Mouse (Mus musculus) stomach, postnatal 0 days (tissue): ENCODE measurements at regions not wholly inside any gene's neighbourhood (a gene's known extent, or its start where the extent isn't known, plus 50 kb on each side); places are given as distances from the start of the nearest gene placed in this dataset.

ENCODE experiments used
- ATAC-seq: fragments of 200-750 bp; cut with Nextera tagmentation; 2 replicates; pipeline ENCODE4 v1.8.0; 2017; ENCODE audit not compliant: low FRiP score, low TSS enrichment
- DNase-seq: peaks from one replicate; pipeline ENCODE4 v3.0.0-alpha.2; 2016; ENCODE audit warnings: low spot score
- H3K27ac ChIP-seq: fragments of 300-500 bp; sonication (generic); replicated peaks from 2 replicates; pipeline ENCODE4 v1.5.1; 2014; ENCODE audit warnings: mild to moderate bottlenecking, control low read depth
- H3K27me3 ChIP-seq: fragments of 300-500 bp; sonication (generic); 2 replicates; pipeline ENCODE4 v1.6.1; 2014; ENCODE audit warnings: low read length; ENCODE audit not compliant: control insufficient read depth, insufficient read depth
- H3K36me3 ChIP-seq: fragments of 300-500 bp; sonication (generic); 2 replicates; pipeline ENCODE4 v1.6.1; 2014; ENCODE audit warnings: low read length, mixed read lengths; ENCODE audit not compliant: control insufficient read depth, insufficient read depth
- H3K4me1 ChIP-seq: fragments of 300-500 bp; sonication (generic); replicated peaks from 2 replicates; pipeline ENCODE4 v1.6.1; 2014; ENCODE audit warnings: antibody characterized with exemption; ENCODE audit not compliant: control insufficient read depth, insufficient read depth
- H3K4me2 ChIP-seq: fragments of 300-500 bp; sonication (generic); replicated peaks from 2 replicates; pipeline ENCODE4 v1.6.1; 2014; ENCODE audit warnings: low read depth, mild to moderate bottlenecking, control low read depth, moderate library complexity
- H3K4me3 ChIP-seq: fragments of 300-500 bp; sonication (generic); 2 replicates; pipeline ENCODE4 v1.5.1; 2014; ENCODE audit warnings: low read depth, low read length, control low read depth
- H3K9ac ChIP-seq: fragments of 300-500 bp; sonication (generic); 2 replicates; pipeline ENCODE4 v1.6.1; 2014; ENCODE audit warnings: mild to moderate bottlenecking, low read length, control low read depth, mixed read lengths
- H3K9me3 ChIP-seq: fragments of 300-500 bp; sonication (generic); 2 replicates; pipeline ENCODE4 v1.6.1; 2016; ENCODE audit warnings: low read length; ENCODE audit not compliant: control insufficient read depth
- CTCF ChIP-seq: IDR thresholded peaks from 2 replicates; pipeline ENCODE4 v1.5.1; 2016; ENCODE audit warnings: antibody characterized with exemption, low read depth, mild to moderate bottlenecking, moderate library complexity
- EP300 ChIP-seq: optimal IDR thresholded peaks from 2 replicates; pipeline ENCODE3; 2016; ENCODE audit warnings: antibody characterized with exemption
- WGBS: fragments of 180-500 bp; shearing (Covaris S2); extraction: QIAGEN DNeasy Blood & Tissue Kit; methylation state at CpG from one replicate; pipeline ENCODE4 v1.1.7; 2014; 5-methylcytosine and 5-hydroxymethylcytosine counted together

GRCm38 (mm10) chr7:95955119-95955518, 215.9 kb upstream of the Tenm4 start:
- H3K4me2 ChIP-seq: no peak overlapping the region
- 37% methylated on average over 2 of the region's 2 CpGs for WGBS
- no peak for DNase-seq
- H3K4me3 ChIP-seq: no peak overlapping the region
- H3K4me1 ChIP-seq: no peaks in the 10 kb centered on the region
- H3K27me3 ChIP-seq: no peaks in the 10 kb centered on the region
- H3K9ac ChIP-seq: no peak overlapping the region
- TF ChIP-seq CTCF: no peak
- TF ChIP-seq EP300: no peak
- no peaks in the 10 kb centered on the region for H3K36me3 ChIP-seq
- no peak for ATAC-seq
- no peaks in the 10 kb centered on the region for H3K9me3 ChIP-seq
- no peak overlapping the region for H3K27ac ChIP-seq

GRCm38 (mm10) chr7:95959068-95959467, 212.0 kb upstream of the Tenm4 start:
- no peak for ATAC-seq
- WGBS: 76% methylated on average over 4 of the region's 4 CpGs
- no peak overlapping the region for H3K9ac ChIP-seq

GRCm38 (mm10) chr7:95971863-95972262, 199.2 kb upstream of the Tenm4 start:
- H3K36me3 ChIP-seq: no peaks in the 10 kb centered on the region

More at GRCm38 (mm10) chr7:95959068-95959467, 212.0 kb upstream of the Tenm4 start:
- H3K4me3 ChIP-seq: no peak overlapping the region
- no peaks in the 10 kb centered on the region for H3K4me1 ChIP-seq
- H3K27ac ChIP-seq: no peak overlapping the region
- H3K36me3 ChIP-seq: no peaks in the 10 kb centered on the region
- H3K27me3 ChIP-seq: no peaks in the 10 kb centered on the region
- H3K4me2 ChIP-seq: no peak overlapping the region
- TF ChIP-seq CTCF: no peak
- TF ChIP-seq EP300: no peak
- DNase-seq: no peak
- H3K9me3 ChIP-seq: no peaks in the 10 kb centered on the region

GRCm38 (mm10) chr7:95974085-95974484, 197.0 kb upstream of the Tenm4 start:
- WGBS: 57% methylated on average over 2 of the region's 2 CpGs
- H3K4me2 ChIP-seq: no peak overlapping the region
- no peaks in the 10 kb centered on the region for H3K9me3 ChIP-seq
- no peak overlapping the region for H3K4me3 ChIP-seq
- H3K4me1 ChIP-seq: no peaks in the 10 kb centered on the region
- H3K36me3 ChIP-seq: no peaks in the 10 kb centered on the region
- no peak for TF ChIP-seq CTCF
- TF ChIP-seq EP300: no peak
- no peak overlapping the region for H3K27ac ChIP-seq
- ATAC-seq: no peak
- DNase-seq: no peak
- H3K27me3 ChIP-seq: no peaks in the 10 kb centered on the region
- no peak overlapping the region for H3K9ac ChIP-seq

More at GRCm38 (mm10) chr7:95971863-95972262, 199.2 kb upstream of the Tenm4 start:
- WGBS: 68% methylated on average over 7 of the region's 7 CpGs
- H3K27ac ChIP-seq: no peak overlapping the region
- no peak overlapping the region for H3K4me3 ChIP-seq
- H3K9ac ChIP-seq: no peak overlapping the region
- no peak for DNase-seq
- no peak for ATAC-seq
- no peaks in the 10 kb centered on the region for H3K9me3 ChIP-seq
- H3K4me2 ChIP-seq: no peak overlapping the region
- H3K27me3 ChIP-seq: no peaks in the 10 kb centered on the region
- TF ChIP-seq EP300 (no peak), CTCF (no peak)
- H3K4me1 ChIP-seq: no peaks in the 10 kb centered on the region

GRCm38 (mm10) chr7:95991250-95992032, 179.6 kb upstream of the Tenm4 start:
- H3K4me1 ChIP-seq: no peaks in the 10 kb centered on the region
- no peak overlapping the region for H3K27ac ChIP-seq
- 60% methylated on average over 10 of the region's 10 CpGs for WGBS
- H3K9me3 ChIP-seq: no peaks in the 10 kb centered on the region
- no peak for DNase-seq
- no peak overlapping the region for H3K9ac ChIP-seq
- H3K36me3 ChIP-seq: no peaks in the 10 kb centered on the region
- TF ChIP-seq EP300 (no peak), CTCF (no peak)
- H3K4me3 ChIP-seq: no peak overlapping the region
- no peak overlapping the region for H3K4me2 ChIP-seq
- H3K27me3 ChIP-seq: no peaks in the 10 kb centered on the region
- ATAC-seq: no peak

- Histone ChIP-seq H3K9me3 (no peaks in the 10 kb centered on the region), H3K36me3 (no peaks in the 10 kb centered on the region), H3K4me3 (no peak overlapping the region), H3K27me3 (no peaks in the 10 kb centered on the region), H3K4me2 (no peak overlapping the region), H3K9ac (no peak overlapping the region), H3K27ac (no peak overlapping the region), H3K4me1 (no peaks in the 10 kb centered on the region)
- 84% methylated on average over 3 of the region's 3 CpGs for WGBS
- TF ChIP-seq EP300 (no peak), CTCF (no peak)
- DNase-seq (no peak), ATAC-seq (no peak)
Measured at GRCm38 (mm10) chr7:95992033-95992516, 179.0 kb upstream of the Tenm4 start.
